Mouse (Mus musculus) heart, postnatal 0 days (tissue): ENCODE results near the gene Gm7075. TPM values are rescaled to one million over a fixed set of nuclear protein-coding genes. Genes with fewer than 3 reads are reported as not detected.

Experiments used
- ATAC-seq: fragments of 200-750 bp; cut with Nextera tagmentation; 2 replicates; pipeline ENCODE4 v1.8.0; 2017; ENCODE audit warnings: low read depth, moderate number of reproducible peaks, moderate library complexity; ENCODE audit not compliant: insufficient read depth
- DNase-seq: peaks from one replicate; pipeline ENCODE4 v3.0.0-alpha.2; 2016; ENCODE audit warnings: low spot score
- H3K27ac ChIP-seq: fragments of 300-500 bp; sonication (generic); 2 replicates; pipeline ENCODE4 v1.5.1; 2014; ENCODE audit warnings: low read depth, mild to moderate bottlenecking
- H3K27me3 ChIP-seq: fragments of 300-500 bp; sonication (generic); 2 replicates; pipeline ENCODE4 v1.6.1; 2014; ENCODE audit warnings: low read length, mixed read lengths; ENCODE audit not compliant: control insufficient read depth, insufficient read depth
- H3K36me3 ChIP-seq: fragments of 300-500 bp; sonication (generic); replicated peaks from 2 replicates; pipeline ENCODE4 v1.6.1; 2014; ENCODE audit warnings: low read length, mixed read lengths; ENCODE audit not compliant: control insufficient read depth, insufficient read depth
- H3K4me1 ChIP-seq: fragments of 300-500 bp; sonication (generic); 2 replicates; pipeline ENCODE4 v1.6.1; 2014; ENCODE audit warnings: antibody characterized with exemption; ENCODE audit not compliant: control insufficient read depth, insufficient read depth
- H3K4me2 ChIP-seq: fragments of 300-500 bp; sonication (generic); 2 replicates; pipeline ENCODE4 v1.6.1; 2014; ENCODE audit warnings: low read depth, mild to moderate bottlenecking, low read length, moderate library complexity
- H3K4me3 ChIP-seq: fragments of 300-500 bp; sonication (generic); 2 replicates; pipeline ENCODE4 v1.5.1; 2014; ENCODE audit warnings: low read depth, low read length
- H3K9ac ChIP-seq: fragments of 300-500 bp; sonication (generic); replicated peaks from 2 replicates; pipeline ENCODE4 v1.6.1; 2014; ENCODE audit warnings: low read depth, low read length, mixed read lengths
- H3K9me3 ChIP-seq: fragments of 300-500 bp; sonication (generic); replicated peaks from 2 replicates; pipeline ENCODE4 v1.6.1; 2016; ENCODE audit warnings: low read length; ENCODE audit not compliant: control insufficient read depth
- CTCF ChIP-seq: IDR thresholded peaks from 2 replicates; pipeline ENCODE4 v1.5.1; 2016; ENCODE audit warnings: antibody characterized with exemption, control low read depth, low read depth
- EP300 ChIP-seq: IDR thresholded peaks from 2 replicates; pipeline ENCODE4 v1.6.1; 2016; ENCODE audit warnings: antibody characterized with exemption, low read depth
- WGBS: fragments of 180-500 bp; shearing (Covaris S2); extraction: QIAGEN DNeasy Blood & Tissue Kit; methylation state at CpG from one replicate; pipeline ENCODE4 v1.1.7; 2014; 5-methylcytosine and 5-hydroxymethylcytosine counted together
- polyA plus RNA-seq: library from polyadenylated mRNA; unstranded; fragments of >200 nt; fragmentation: Nextera tagmentation; extraction: Ambion mirVana; gene quantifications from 2 replicates; pipeline ENCODE4 v1.2.1, GENCODE M21; 2015
- total RNA-seq: library from RNA; depleted of rRNA; stranded (reverse); fragments of >200 nt; gene quantifications from 2 replicates; pipeline ENCODE4 v1.2.3, GENCODE M21; 2014; ENCODE audit warnings: low replicate concordance; rRNA removed

The Gm7075 gene
- total and polyA plus RNA-seq, 2 experiments from 2014 or later = not detected

DNA sequence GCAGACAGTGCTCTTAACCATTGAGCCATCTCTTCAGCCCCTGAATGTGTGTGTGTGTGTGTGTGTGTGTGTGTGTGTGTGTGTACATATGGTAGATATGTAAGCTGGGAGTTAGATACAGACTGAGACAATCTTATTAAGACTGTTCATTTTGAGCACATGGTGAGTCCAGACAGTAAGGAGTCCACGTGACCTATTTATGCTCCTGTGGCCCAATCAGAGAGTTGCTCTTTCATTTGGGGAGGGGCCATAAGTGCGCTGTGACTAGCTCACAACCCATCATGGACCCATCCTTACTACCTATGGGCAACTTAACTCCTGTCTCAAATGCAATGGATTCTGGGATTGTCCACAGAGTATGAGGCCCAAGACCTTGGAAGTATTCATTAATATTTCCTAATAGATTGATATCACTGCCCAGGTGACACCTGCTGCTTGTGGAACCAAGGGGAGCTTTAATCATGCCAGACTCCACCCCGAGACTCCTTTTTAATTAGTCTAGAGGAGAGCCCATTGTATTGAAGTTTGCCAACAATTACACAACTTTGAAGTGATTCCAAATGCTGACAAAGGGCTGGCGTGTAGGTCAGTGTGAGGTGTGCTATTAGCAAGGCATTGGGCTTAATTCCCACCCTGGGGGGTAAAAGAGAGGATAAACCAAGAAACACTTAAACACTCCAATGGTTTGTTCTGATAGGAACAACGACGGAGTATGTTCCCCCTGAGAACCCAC, 42.5 kb downstream of the Gm7075 start:
- DNase-seq (no peak), ATAC-seq (no peak)
- Histone ChIP-seq H3K4me1 (no peaks in the 10 kb centered on the region), H3K36me3 (no peaks in the 10 kb centered on the region), H3K9ac (no peak overlapping the region), H3K27ac (no peak overlapping the region), H3K9me3 (no peaks in the 10 kb centered on the region), H3K27me3 (no peaks in the 10 kb centered on the region), H3K4me2 (no peak overlapping the region), H3K4me3 (no peak overlapping the region)
- TF ChIP-seq EP300 (no peak), CTCF (no peak)
- 68% methylated on average over 6 of the region's 6 CpGs for WGBS

DNA sequence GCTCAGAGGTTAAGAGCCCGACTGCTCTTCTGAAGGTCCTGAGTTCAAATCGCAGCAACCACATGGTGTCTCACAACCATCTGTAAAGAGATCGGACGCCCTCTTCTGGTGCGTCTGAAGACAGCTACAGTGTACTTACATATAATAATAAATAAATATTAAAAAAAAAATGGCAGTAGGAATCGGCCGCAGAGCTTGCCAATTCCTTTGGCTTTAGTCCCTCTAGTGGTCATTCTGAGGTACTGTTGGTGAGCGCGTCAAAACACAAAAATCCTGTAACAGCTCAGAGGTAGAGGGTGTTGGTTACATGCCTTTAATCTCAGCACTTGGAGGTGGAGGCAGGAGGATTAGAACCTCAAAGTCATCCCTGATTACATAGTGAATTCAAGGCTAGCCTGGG, 44.1 kb downstream of the Gm7075 start:
- peak; percentile 48 for ATAC-seq

DNA sequence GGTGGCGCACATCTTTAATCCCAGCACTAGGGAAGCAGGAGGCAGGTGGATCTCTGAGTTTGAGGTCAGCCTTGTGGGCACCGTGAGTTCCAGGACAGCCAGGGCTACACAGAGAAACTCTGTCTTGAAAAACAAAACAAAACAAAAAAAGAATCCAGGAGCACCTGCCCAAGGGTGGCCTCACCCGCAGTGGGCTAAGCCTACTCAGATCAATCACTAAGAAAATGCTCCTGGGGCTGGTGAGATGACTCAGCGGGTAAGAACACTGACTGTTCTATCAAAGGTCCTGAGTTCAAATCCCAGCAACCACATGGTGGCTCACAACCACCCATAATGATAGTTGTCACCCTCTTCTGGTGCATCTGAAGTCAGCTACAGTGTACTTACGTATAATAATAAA, 45.3 kb downstream of the Gm7075 start:
- Histone ChIP-seq H3K4me3 (no peak overlapping the region), H3K36me3 (no peaks in the 10 kb centered on the region), H3K27me3 (no peaks in the 10 kb centered on the region), H3K4me1 (no peaks in the 10 kb centered on the region), H3K4me2 (no peak overlapping the region), H3K9ac (no peak overlapping the region), H3K27ac (no peak overlapping the region), H3K9me3 (no peaks in the 10 kb centered on the region)
- 82% methylated on average over 5 of the region's 5 CpGs for WGBS
- TF ChIP-seq EP300 = no peak
- TF ChIP-seq CTCF = no peak
- ATAC-seq (no peak), DNase-seq (no peak)

More for the DNA sequence above, 44.1 kb downstream of the Gm7075 start:
- H3K4me3 ChIP-seq = no peak overlapping the region
- H3K9me3 ChIP-seq = no peaks in the 10 kb centered on the region
- no peak overlapping the region for H3K9ac ChIP-seq
- peak; percentile 80 for DNase-seq
- H3K4me2 ChIP-seq = no peak overlapping the region
- H3K4me1 ChIP-seq = no peaks in the 10 kb centered on the region
- WGBS = 20% methylated on average over 9 of the region's 9 CpGs
- H3K27me3 ChIP-seq = no peaks in the 10 kb centered on the region
- H3K36me3 ChIP-seq = no peaks in the 10 kb centered on the region
- H3K27ac ChIP-seq = no peak overlapping the region
- TF ChIP-seq CTCF (peak; percentile 86), EP300 (no peak)

Other genes starting within 250 kb of the Gm7075 start
- gene Mypn, start 217.8 kb downstream of the Gm7075 start, total RNA-seq = 26.5 and 33.5 TPM in 2 replicates
- 12.2 and 12.7 TPM in 2 replicates for gene Mypn, start 217.8 kb downstream of the Gm7075 start, polyA plus RNA-seq
- 45.1 and 46.3 TPM in 2 replicates for gene Herc4, start 178.0 kb downstream of the Gm7075 start, total RNA-seq
- 24.9 and 25.0 TPM in 2 replicates for gene Herc4, start 178.0 kb downstream of the Gm7075 start, polyA plus RNA-seq
- gene Sirt1, start 40.1 kb downstream of the Gm7075 start, total RNA-seq = 10.4 and 10.7 TPM in 2 replicates
- 2.1 and 2.5 TPM in 2 replicates for gene Sirt1, start 40.1 kb downstream of the Gm7075 start, polyA plus RNA-seq
- gene Dnajc12, start 39.3 kb downstream of the Gm7075 start, total RNA-seq = 3.2 and 3.6 TPM in 2 replicates
- 9.5 and 11.0 TPM in 2 replicates for gene Dnajc12, start 39.3 kb downstream of the Gm7075 start, polyA plus RNA-seq
- 58.4 and 62.6 TPM in 2 replicates for gene Ctnna3, start 8.3 kb upstream of the Gm7075 start, total RNA-seq
- gene Ctnna3, start 8.3 kb upstream of the Gm7075 start, polyA plus RNA-seq = 18.2 and 18.6 TPM in 2 replicates